ENCODE assay signal across 7 mouse cellular contexts in genomic region chr8:125235898-125236835, GRCm38 (mm10).
DNase-seq lines count a peak whose midpoint lies in the region; ATAC-seq and TF ChIP-seq lines count a peak whose summit lies in the region.

No protein-coding gene starts in this region.

- H3K4me3 ChIP-seq in intestine, embryonic 14.5 days (ENCODE audit: low read depth, low read length): peak overlapping the region; percentile 3; the same call in 1 of the 2 replicates
- no peak overlapping the region for H3K4me3 ChIP-seq in olfactory bulb, adult 2 months (ENCODE audit: insufficient read depth, low read depth, low read length)

- peak overlapping the region; percentile 44 for H3K4me2 ChIP-seq in intestine, embryonic 14.5 days (ENCODE audit: low read length)

- no peaks in the 10 kb centered on the region for H3K36me3 ChIP-seq in intestine, embryonic 14.5 days (ENCODE audit: control insufficient read depth, insufficient read depth, low read length)

- WGBS in intestine, embryonic 14.5 days: 19% methylated on average over 22 of the region's 22 CpGs
- WGBS in olfactory bulb, adult 2 months: 25% methylated on average over 22 of the region's 22 CpGs

- no peak for ATAC-seq in intestine, embryonic 14.5 days (replicated peaks; ENCODE audit: low FRiP score, low TSS enrichment, low read depth)

- TF ChIP-seq CTCF in olfactory bulb, adult 2 months (IDR thresholded peaks at IDR 0.05; ENCODE audit: insufficient read depth, low read depth, low read length): no peak

- no peaks in the 10 kb centered on the region for H3K27me3 ChIP-seq in intestine, embryonic 14.5 days (replicated peaks; ENCODE audit: control insufficient read depth, insufficient read depth, low read length)

- H3K4me1 ChIP-seq in intestine, embryonic 14.5 days (replicated peaks; ENCODE audit: control insufficient read depth, insufficient read depth, low read length): peaks cover 12% of the 10 kb centered on the region
- peaks cover 18% of the 10 kb centered on the region for H3K4me1 ChIP-seq in olfactory bulb, adult 2 months (ENCODE audit: control insufficient read depth, insufficient read depth, low read length)

- peak; percentile 50 for DNase-seq in right cerebral cortex, adult 18-20 months
- no peak for DNase-seq in right cerebral cortex, postnatal 4 days
- DNase-seq in forelimb bud, embryonic 11.5 days (ENCODE audit: low read depth, low spot score): peak; percentile 38
- no peak for DNase-seq in intestine, embryonic 14.5 days (ENCODE audit: low spot score)
- DNase-seq in layer of hippocampus, postnatal 10 days (ENCODE audit: low spot score in 2 of 2): no peak
- no peak for DNase-seq in cerebellum, adult 9-10 months

- no peaks in the 10 kb centered on the region for H3K9me3 ChIP-seq in intestine, embryonic 14.5 days (ENCODE audit: control insufficient read depth, low read length)

- H3K9ac ChIP-seq in intestine, embryonic 14.5 days (ENCODE audit: low read length): peak overlapping the region; percentile 34; the same call in 1 of the 2 replicates

- peak overlapping the region; percentile 34; the same call in 1 of the 2 replicates for H3K27ac ChIP-seq in intestine, embryonic 14.5 days (ENCODE audit: low read depth)
- H3K27ac ChIP-seq in olfactory bulb, adult 2 months (ENCODE audit: insufficient read depth, low read depth, low read length): 0 out of 2 replicates have a peak overlapping the region, but pooled peaks have one; percentile 1

- no peak for TF ChIP-seq POLR2A in olfactory bulb, adult 2 months (IDR thresholded peaks at IDR 0.05; ENCODE audit: insufficient read depth, low read depth, low read length)

Comparison
In these comparisons a context has a peak if more than half of its experiments do, and no peak if none do; other contexts are left out.
1. DNase-seq: peak in right cerebral cortex, adult 18-20 months (single experiment) and forelimb bud, embryonic 11.5 days (single experiment); none in right cerebral cortex, postnatal 4 days (single experiment), intestine, embryonic 14.5 days (single experiment), layer of hippocampus, postnatal 10 days (0 of 2) and cerebellum, adult 9-10 months (single experiment).